Mouse (Mus musculus): ENCODE measurements at regions not wholly inside any gene's neighbourhood (a gene's known extent, or its start where the extent isn't known, plus 50 kb on each side); places are given as distances from the start of the nearest gene placed in this dataset.

DNA sequence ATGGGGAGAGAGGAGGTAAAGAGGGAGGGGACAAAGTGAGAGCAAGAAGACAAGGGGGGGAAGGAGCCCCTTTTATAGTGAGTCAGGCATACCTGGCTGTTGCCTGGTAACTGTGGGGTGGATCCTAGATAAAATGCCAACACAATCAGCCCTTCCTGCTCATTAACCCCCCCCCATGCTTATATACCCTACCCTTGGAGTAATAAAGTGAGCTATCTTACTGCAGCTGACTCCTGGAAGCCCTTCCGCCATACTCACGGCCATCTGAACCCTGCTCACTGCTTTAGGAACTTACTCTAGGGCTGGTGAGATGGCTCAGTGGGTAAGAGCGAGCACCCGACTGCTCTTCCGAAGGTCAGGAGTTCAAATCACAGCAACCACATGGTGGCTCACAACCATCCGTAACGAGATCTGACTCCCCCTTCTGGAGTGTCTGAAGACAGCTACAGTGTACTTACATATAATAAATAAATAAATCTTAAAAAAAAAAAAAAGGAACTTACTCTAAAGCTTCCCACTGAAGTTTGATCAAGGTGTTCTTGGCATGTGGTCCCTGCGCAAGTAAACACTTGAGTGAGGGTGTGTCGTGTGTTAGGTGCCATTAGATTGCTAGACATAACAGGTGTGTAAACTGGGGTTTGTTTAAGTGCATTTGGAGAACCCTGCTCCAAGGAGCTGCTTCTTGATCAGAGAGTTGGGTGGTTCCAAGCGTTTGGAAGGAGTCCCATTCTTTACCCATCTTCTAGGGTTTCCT is 74.9 kb downstream of the Ets2 start:
- H3K9ac ChIP-seq (ENCODE audit: low read length), result no peak overlapping the region
- no peak overlapping the region for H3K27ac ChIP-seq (replicated peaks; ENCODE audit: low read depth, low read length)
- 89% methylated on average over 10 of the region's 10 CpGs for WGBS
- no peaks in the 10 kb centered on the region for H3K27me3 ChIP-seq (ENCODE audit: control insufficient read depth, insufficient read depth, low read length)
- DNase-seq (ENCODE audit: low spot score) (no peak), ATAC-seq (ENCODE audit: insufficient number of reproducible peaks, low FRiP score, low TSS enrichment, low read depth) (no peak)
- no peak overlapping the region for H3K4me2 ChIP-seq (ENCODE audit: low read depth, severe bottlenecking)
- H3K36me3 ChIP-seq (ENCODE audit: control insufficient read depth, insufficient read depth, low read length), result no peaks in the 10 kb centered on the region
- H3K9me3 ChIP-seq (ENCODE audit: control insufficient read depth, low read length), result no peaks in the 10 kb centered on the region
- H3K4me3 ChIP-seq (ENCODE audit: low read depth, low read length), result no peak overlapping the region
- no peaks in the 10 kb centered on the region for H3K4me1 ChIP-seq (ENCODE audit: control insufficient read depth, insufficient read depth, low read length)

DNA sequence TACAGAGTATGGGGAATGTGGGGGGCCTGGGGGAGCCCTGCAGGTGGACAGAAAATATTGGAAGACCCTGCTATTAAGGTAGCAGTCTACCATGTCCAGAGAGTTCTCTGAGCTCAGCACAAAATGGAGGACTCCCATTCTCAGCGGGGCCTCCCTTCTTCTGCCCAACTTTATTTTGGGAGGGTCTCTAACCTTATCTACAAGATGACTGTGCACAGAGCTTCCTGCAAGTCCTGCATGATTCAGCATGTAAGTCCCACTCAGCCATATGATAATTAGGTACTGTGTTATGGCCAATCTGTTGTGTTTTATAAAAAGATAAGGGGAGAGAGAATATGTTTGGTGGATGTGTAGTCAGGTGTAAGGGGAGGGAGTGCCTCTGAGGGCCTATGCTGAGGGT is 74.1 kb downstream of the Ets2 start:
- WGBS, result 95% methylated on average over 1 of the region's 1 CpGs
- no peak overlapping the region for H3K27ac ChIP-seq (replicated peaks; ENCODE audit: low read depth, low read length)
- no peak overlapping the region for H3K4me2 ChIP-seq (ENCODE audit: low read depth, severe bottlenecking)
- H3K4me3 ChIP-seq (ENCODE audit: low read depth, low read length), result no peak overlapping the region
- H3K27me3 ChIP-seq (ENCODE audit: control insufficient read depth, insufficient read depth, low read length), result no peaks in the 10 kb centered on the region
- H3K36me3 ChIP-seq (ENCODE audit: control insufficient read depth, insufficient read depth, low read length), result no peaks in the 10 kb centered on the region
- ATAC-seq (ENCODE audit: insufficient number of reproducible peaks, low FRiP score, low TSS enrichment, low read depth) (no peak), DNase-seq (ENCODE audit: low spot score) (no peak)
- H3K9me3 ChIP-seq (ENCODE audit: control insufficient read depth, low read length), result no peaks in the 10 kb centered on the region
- no peak overlapping the region for H3K9ac ChIP-seq (ENCODE audit: low read length)
- H3K4me1 ChIP-seq (ENCODE audit: control insufficient read depth, insufficient read depth, low read length), result no peaks in the 10 kb centered on the region

DNA sequence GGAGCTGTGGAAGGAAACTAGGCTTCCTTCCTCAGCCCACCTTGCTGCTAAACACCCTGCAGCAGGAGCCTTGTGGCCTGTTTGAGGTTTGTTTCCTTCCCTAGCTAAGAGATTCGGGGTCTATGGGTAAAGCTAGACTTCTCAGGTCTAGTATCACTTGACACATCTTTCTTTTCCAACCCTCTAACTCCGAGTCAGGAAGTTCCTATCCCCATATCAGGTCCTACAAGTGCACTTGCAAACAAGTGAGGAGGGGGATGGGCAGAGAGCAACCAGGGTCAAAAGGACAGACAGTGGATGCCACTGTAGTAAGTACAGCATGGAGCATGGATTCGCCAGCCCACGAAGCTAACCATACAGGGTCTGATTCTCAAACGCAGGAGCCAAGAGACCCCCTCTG is 73.5 kb downstream of the Ets2 start:
- Histone ChIP-seq H3K27me3 (ENCODE audit: control insufficient read depth, insufficient read depth, low read length) (no peaks in the 10 kb centered on the region), H3K36me3 (ENCODE audit: control insufficient read depth, insufficient read depth, low read length) (no peaks in the 10 kb centered on the region), H3K4me3 (ENCODE audit: low read depth, low read length) (no peak overlapping the region), H3K9me3 (ENCODE audit: control insufficient read depth, low read length) (no peaks in the 10 kb centered on the region), H3K4me1 (ENCODE audit: control insufficient read depth, insufficient read depth, low read length) (no peaks in the 10 kb centered on the region), H3K9ac (ENCODE audit: low read length) (no peak overlapping the region), H3K4me2 (ENCODE audit: low read depth, severe bottlenecking) (no peak overlapping the region), H3K27ac (replicated peaks; ENCODE audit: low read depth, low read length) (no peak overlapping the region)
- no peak for ATAC-seq (ENCODE audit: insufficient number of reproducible peaks, low FRiP score, low TSS enrichment, low read depth)
- WGBS, result 85% methylated on average over 5 of the region's 5 CpGs
- DNase-seq (ENCODE audit: low spot score), result no peak

DNA sequence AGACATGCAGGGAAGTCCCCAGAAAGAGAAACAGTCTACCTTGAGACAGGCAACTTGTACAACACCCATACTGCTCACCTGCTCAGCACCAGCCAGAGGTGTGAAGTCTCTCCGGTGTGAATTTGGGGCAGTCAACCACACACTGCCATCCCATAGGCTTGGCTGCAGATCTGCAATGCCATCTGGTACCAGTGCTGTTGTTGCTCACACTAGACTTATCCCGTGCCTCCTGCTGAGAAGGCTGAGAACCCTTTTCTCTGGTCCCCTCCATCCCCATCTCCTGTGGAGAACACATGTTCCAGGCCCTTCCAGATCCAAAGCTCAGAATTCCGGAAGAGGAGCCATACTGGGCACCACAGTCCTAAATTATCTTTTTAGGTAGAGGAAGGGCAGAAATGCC is 71.3 kb downstream of the Ets2 start:
- WGBS, result 88% methylated on average over 3 of the region's 3 CpGs
- DNase-seq (ENCODE audit: low spot score) (no peak), ATAC-seq (ENCODE audit: insufficient number of reproducible peaks, low FRiP score, low TSS enrichment, low read depth) (no peak)
- Histone ChIP-seq H3K9me3 (ENCODE audit: control insufficient read depth, low read length) (no peaks in the 10 kb centered on the region), H3K4me3 (ENCODE audit: low read depth, low read length) (no peak overlapping the region), H3K4me1 (ENCODE audit: control insufficient read depth, insufficient read depth, low read length) (no peaks in the 10 kb centered on the region), H3K4me2 (ENCODE audit: low read depth, severe bottlenecking) (no peak overlapping the region), H3K9ac (ENCODE audit: low read length) (no peak overlapping the region), H3K27ac (replicated peaks; ENCODE audit: low read depth, low read length) (no peak overlapping the region), H3K36me3 (ENCODE audit: control insufficient read depth, insufficient read depth, low read length) (no peaks in the 10 kb centered on the region), H3K27me3 (ENCODE audit: control insufficient read depth, insufficient read depth, low read length) (no peaks in the 10 kb centered on the region)

All from limb, embryonic 11.5 days (tissue).